Mouse (Mus musculus) kidney, postnatal 25 days (tissue): Measurements from ENCODE around the gene Gmeb1.

Experiments
- DNase-seq, 2 experiments: peaks; one replicate each; pipeline ENCODE4 v3.0.0; 2021; ENCODE audit warnings: mixed read lengths in 2 of 2

The Gmeb1 gene

GRCm38 (mm10) chr4:132217781-132218180 is 43.6 kb downstream of the Gmeb1 start:
- no peak for DNase-seq

- no peak for DNase-seq
These were observed 44.8 kb downstream of the Gmeb1 start for GRCm38 (mm10) chr4:132216602-132217001.

- no peak for DNase-seq
These were observed 46.6 kb downstream of the Gmeb1 start for GRCm38 (mm10) chr4:132214847-132215246.

GRCm38 (mm10) chr4:132211953-132212734 is 49.3 kb downstream of the Gmeb1 start, which contains the start of gene Ythdf2:
Gene Ythdf2 (minus strand): TSS chr4:132212303.
- DNase-seq, result peak; percentile 97 to 99

GRCm38 (mm10) chr4:132211091-132211942 is 50.1 kb downstream of the Gmeb1 start:
- peak; percentile 16 to 51 for DNase-seq

- DNase-seq, result no peak
These were observed 51.1 kb downstream of the Gmeb1 start for GRCm38 (mm10) chr4:132210325-132210724.

GRCm38 (mm10) chr4:132209299-132209698 is 52.1 kb downstream of the Gmeb1 start:
- no peak for DNase-seq

GRCm38 (mm10) chr4:132207280-132207679 is 54.1 kb downstream of the Gmeb1 start:
- DNase-seq, result no peak

- no peak for DNase-seq
These were observed 62.6 kb downstream of the Gmeb1 start for GRCm38 (mm10) chr4:132198771-132199170.

- DNase-seq, result peak; percentile 71 to 72
These were observed 63.1 kb downstream of the Gmeb1 start for GRCm38 (mm10) chr4:132198285-132198712.

- peak; percentile 54 to 63 for DNase-seq
These were observed 66.4 kb downstream of the Gmeb1 start for GRCm38 (mm10) chr4:132194975-132195374.

GRCm38 (mm10) chr4:132194373-132194772 is 67.0 kb downstream of the Gmeb1 start:
- no peak for DNase-seq

- DNase-seq, result no peak
These were observed 73.5 kb downstream of the Gmeb1 start for GRCm38 (mm10) chr4:132187826-132188401.

- no peak for DNase-seq
These were observed 78.2 kb downstream of the Gmeb1 start for GRCm38 (mm10) chr4:132183162-132183561.

GRCm38 (mm10) chr4:132181721-132182658 is 79.4 kb downstream of the Gmeb1 start:
- peak; percentile 46 to 76 for DNase-seq

- peak in 1 of 2 experiments; percentile 60 for DNase-seq
These were observed 80.7 kb downstream of the Gmeb1 start for GRCm38 (mm10) chr4:132180710-132181109.

- DNase-seq, result peak; percentile 52 to 77
These were observed 82.8 kb downstream of the Gmeb1 start for GRCm38 (mm10) chr4:132178630-132179059.

GRCm38 (mm10) chr4:132176474-132176873 is 84.9 kb downstream of the Gmeb1 start:
- DNase-seq, result no peak
